Mouse (Mus musculus): Measurements from ENCODE around the gene Krt77. TPM values are rescaled to one million over a fixed set of nuclear protein-coding genes. Genes with fewer than 3 reads are reported as not detected.

Gene Krt77
- total and polyA plus RNA-seq, 3 experiments, result not detected

- dilution Hi-C loops (cut with MboI; ENCODE audit: extremely low pct_ligation_motif_present, extremely low pct_unique_long_range_greater_than_20kb, low sequenced_read_pairs) (no loop called here), in situ Hi-C loops (cut with MboI; ENCODE audit: low pct_ligation_motif_present, low pct_unique_long_range_greater_than_20kb, low sequenced_read_pairs) (no loop called here)
- Histone ChIP-seq H3K4me1 (ENCODE audit: control insufficient read depth in 1 of 2, insufficient read depth in 2 of 2) (no peaks in the 10 kb centered on the region), H3K27ac (ENCODE audit: insufficient read depth, low read depth) (no peak overlapping the region), H3K27me3 (replicated peaks) (peaks cover 91% of the 10 kb centered on the region), H3K79me2 (replicated peaks; ENCODE audit: control insufficient read depth, extremely low read depth, insufficient read depth, poor library complexity, severe bottlenecking) (no peaks in the 10 kb centered on the region), H3K9ac (ENCODE audit: insufficient read depth, low read depth) (no peak overlapping the region), H3K4me2 (ENCODE audit: insufficient read depth, low read depth, poor library complexity, severe bottlenecking) (no peak overlapping the region), H3K4me3 (replicated peaks in 1 of 3; ENCODE audit: low read depth in 2 of 3, low read length in 2 of 3, poor library complexity in 1 of 3) (no peak overlapping the region), H3K36me3 (replicated peaks in 1 of 2; ENCODE audit: control insufficient read depth in 1 of 2, insufficient read depth in 1 of 2, low read length in 1 of 2) (no peaks in the 10 kb centered on the region), H3K9me3 (replicated peaks; ENCODE audit: low read length) (no peaks in the 10 kb centered on the region)
- TF ChIP-seq ZNF384 (IDR thresholded peaks at IDR 0.05; ENCODE audit: low read depth, low read length), result no peak
- no peak for TF ChIP-seq JUND (conservative IDR thresholded peaks at IDR 0.05; ENCODE audit: low read depth, low read length)
- DNase-seq (ENCODE audit: extremely low read depth), result no peak
These were observed 10.3 kb upstream of the Krt77 start for GRCm38 (mm10) chr15:101879776-101880175.

GRCm38 (mm10) chr15:101878041-101878440 is 8.5 kb upstream of the Krt77 start:
- dilution Hi-C loops (cut with MboI; ENCODE audit: extremely low pct_ligation_motif_present, extremely low pct_unique_long_range_greater_than_20kb, low sequenced_read_pairs), result no loop called here
- Histone ChIP-seq H3K9me3 (replicated peaks; ENCODE audit: low read length) (no peaks in the 10 kb centered on the region), H3K27ac (ENCODE audit: insufficient read depth, low read depth) (no peak overlapping the region), H3K36me3 (replicated peaks in 1 of 2; ENCODE audit: control insufficient read depth in 1 of 2, insufficient read depth in 1 of 2, low read length in 1 of 2) (no peaks in the 10 kb centered on the region), H3K27me3 (replicated peaks) (peaks cover 91% of the 10 kb centered on the region), H3K79me2 (replicated peaks; ENCODE audit: control insufficient read depth, extremely low read depth, insufficient read depth, poor library complexity, severe bottlenecking) (no peaks in the 10 kb centered on the region), H3K4me1 (ENCODE audit: control insufficient read depth in 1 of 2, insufficient read depth in 2 of 2) (no peaks in the 10 kb centered on the region), H3K9ac (ENCODE audit: insufficient read depth, low read depth) (no peak overlapping the region), H3K4me3 (replicated peaks in 1 of 3; ENCODE audit: low read depth in 2 of 3, low read length in 2 of 3, poor library complexity in 1 of 3) (no peak overlapping the region), H3K4me2 (ENCODE audit: insufficient read depth, low read depth, poor library complexity, severe bottlenecking) (no peak overlapping the region)
- in situ Hi-C loops (cut with MboI; ENCODE audit: low pct_ligation_motif_present, low pct_unique_long_range_greater_than_20kb, low sequenced_read_pairs), result no loop called here
- no peak for DNase-seq (ENCODE audit: extremely low read depth)
- TF ChIP-seq SMC3 (IDR thresholded peaks at IDR 0.05; ENCODE audit: low read depth, low read length) (no peak), MXI1 (IDR thresholded peaks at IDR 0.05; ENCODE audit: low read depth, low read length) (no peak), JUND (conservative IDR thresholded peaks at IDR 0.05; ENCODE audit: low read depth, low read length) (no peak), POLR2A (IDR thresholded peaks at IDR 0.05; ENCODE audit: low read depth, low read length) (no peak), TBP (conservative IDR thresholded peaks at IDR 0.05; ENCODE audit: low read depth, low read length) (no peak), PAX5 (IDR thresholded peaks at IDR 0.05; ENCODE audit: low read length) (no peak), BHLHE40 (IDR thresholded peaks at IDR 0.05; ENCODE audit: low read depth, low read length) (no peak), NELFE (IDR thresholded peaks at IDR 0.05; ENCODE audit: low read depth, low read length) (no peak), TCF12 (IDR thresholded peaks at IDR 0.05; ENCODE audit: low read depth, low read length) (no peak)

- Histone ChIP-seq H3K36me3 (replicated peaks in 1 of 2; ENCODE audit: control insufficient read depth in 1 of 2, insufficient read depth in 1 of 2, low read length in 1 of 2) (no peaks in the 10 kb centered on the region), H3K9me3 (replicated peaks; ENCODE audit: low read length) (no peaks in the 10 kb centered on the region), H3K4me2 (ENCODE audit: insufficient read depth, low read depth, poor library complexity, severe bottlenecking) (no peak overlapping the region), H3K27ac (ENCODE audit: insufficient read depth, low read depth) (no peak overlapping the region), H3K9ac (ENCODE audit: insufficient read depth, low read depth) (no peak overlapping the region), H3K79me2 (replicated peaks; ENCODE audit: control insufficient read depth, extremely low read depth, insufficient read depth, poor library complexity, severe bottlenecking) (no peaks in the 10 kb centered on the region), H3K27me3 (replicated peaks) (peaks cover 94% of the 10 kb centered on the region), H3K4me3 (replicated peaks in 1 of 3; ENCODE audit: low read depth in 2 of 3, low read length in 2 of 3, poor library complexity in 1 of 3) (no peak overlapping the region), H3K4me1 (ENCODE audit: control insufficient read depth in 1 of 2, insufficient read depth in 2 of 2) (no peaks in the 10 kb centered on the region)
- in situ Hi-C loops (cut with MboI; ENCODE audit: low pct_ligation_motif_present, low pct_unique_long_range_greater_than_20kb, low sequenced_read_pairs), result no loop called here
- dilution Hi-C loops (cut with MboI; ENCODE audit: extremely low pct_ligation_motif_present, extremely low pct_unique_long_range_greater_than_20kb, low sequenced_read_pairs), result no loop called here
- DNase-seq (ENCODE audit: extremely low read depth), result no peak
- no peak for TF ChIP-seq HCFC1 (IDR thresholded peaks at IDR 0.05; ENCODE audit: low read depth, low read length)
- no peak for TF ChIP-seq E2F4 (IDR thresholded peaks at IDR 0.05; ENCODE audit: insufficient replicate concordance, low read depth, low read length)
- TF ChIP-seq MAZ (IDR thresholded peaks at IDR 0.05; ENCODE audit: low read depth, low read length), result no peak
- no peak for TF ChIP-seq USF2 (conservative IDR thresholded peaks at IDR 0.05; ENCODE audit: low read depth, low read length)
- no peak for TF ChIP-seq CHD1 (IDR thresholded peaks at IDR 0.05; ENCODE audit: low read depth, low read length)
- no peak for TF ChIP-seq CTCF (conservative IDR thresholded peaks at IDR 0.05 in 1 of 2, IDR thresholded peaks at IDR 0.05 in 1 of 2; ENCODE audit: low read depth in 2 of 2, low read length in 2 of 2)
- no peak for TF ChIP-seq JUN (IDR thresholded peaks at IDR 0.05; ENCODE audit: insufficient read depth, low read depth, low read length)
These were observed 4.9 kb upstream of the Krt77 start for GRCm38 (mm10) chr15:101874383-101874782.
